Mouse (Mus musculus) ovary, postnatal 36 days (tissue): Measurements from ENCODE around the gene Pdzd8.

ENCODE experiments used
- DNase-seq: peaks from one replicate; pipeline ENCODE4 v3.0.0; 2022; ENCODE audit warnings: low spot score, mixed read lengths

Pdzd8 gene

DNA sequence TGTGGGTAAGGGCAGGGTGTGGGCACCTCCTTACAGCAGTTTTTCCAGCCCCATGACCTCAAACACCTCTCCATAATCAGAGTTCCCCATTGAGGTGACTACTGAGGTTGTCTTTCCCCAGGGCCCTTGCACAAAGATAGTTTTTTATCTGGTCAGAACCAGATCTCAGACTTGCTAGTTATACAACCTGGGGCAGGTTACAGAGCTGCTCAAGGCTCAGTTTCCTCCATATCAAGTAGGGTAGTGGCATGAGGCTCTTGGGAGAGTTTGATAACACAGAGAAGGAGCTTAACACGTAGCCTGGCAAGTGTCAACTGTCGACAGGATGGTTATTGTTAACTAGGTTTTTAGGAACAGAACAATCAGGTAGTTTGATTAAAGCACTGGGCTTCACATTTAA, 9.3 kb upstream of the Pdzd8 start:
- DNase-seq = no peak

DNA sequence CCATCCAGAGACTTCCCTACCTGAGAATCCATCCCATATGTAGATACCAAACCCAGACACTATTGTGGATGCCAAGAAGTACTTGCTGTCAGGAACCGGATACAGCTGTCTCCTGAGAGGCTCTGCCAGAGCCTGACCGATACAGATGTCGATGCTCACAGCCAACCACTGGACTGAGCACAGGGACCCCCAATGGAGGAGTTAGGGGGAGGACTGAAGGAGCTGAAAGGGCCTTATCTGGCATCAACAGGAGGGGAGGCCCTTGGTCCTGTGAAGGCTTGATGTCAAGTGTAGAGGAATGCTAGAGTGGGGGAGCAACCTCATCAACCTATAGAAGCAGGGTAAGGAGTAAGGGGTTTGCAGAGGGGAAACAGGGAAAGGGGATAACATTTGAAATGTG, 7.2 kb upstream of the Pdzd8 start:
- DNase-seq = no peak

DNA sequence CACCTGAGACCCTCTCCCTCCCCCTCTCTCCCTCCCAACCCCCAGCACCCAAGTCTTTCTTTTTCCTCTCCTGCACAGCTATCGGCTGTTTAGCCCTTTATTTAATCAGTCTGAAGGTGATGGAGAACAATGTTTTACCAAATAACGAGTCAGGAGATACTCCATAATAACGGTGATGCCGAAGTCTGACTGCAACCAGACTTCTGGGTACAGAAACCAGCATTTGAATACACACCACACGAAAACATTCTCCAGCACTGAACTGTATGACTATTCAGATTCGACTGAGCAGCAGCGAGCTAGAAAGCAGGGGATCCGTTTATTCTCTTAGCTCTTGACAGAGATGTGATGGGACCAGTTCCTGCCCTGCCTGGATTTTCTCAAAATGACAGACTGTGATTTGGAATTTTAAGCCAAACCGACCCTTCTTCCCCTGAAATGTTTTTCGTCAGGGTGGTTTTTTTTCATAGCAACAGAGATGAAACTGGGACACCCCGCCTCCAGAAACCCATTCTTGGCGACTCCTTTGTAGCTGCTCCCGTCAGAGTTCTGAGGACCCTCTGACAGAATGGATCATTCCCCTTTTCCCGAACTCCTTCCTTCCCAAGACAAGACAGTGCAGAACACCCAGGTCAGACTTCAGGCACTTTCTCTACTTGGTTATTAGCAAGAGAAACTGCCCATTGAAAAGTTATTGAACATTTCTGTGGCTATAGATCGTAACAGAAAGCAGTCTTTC, 5.7 kb upstream of the Pdzd8 start:
- DNase-seq = no peak

DNA sequence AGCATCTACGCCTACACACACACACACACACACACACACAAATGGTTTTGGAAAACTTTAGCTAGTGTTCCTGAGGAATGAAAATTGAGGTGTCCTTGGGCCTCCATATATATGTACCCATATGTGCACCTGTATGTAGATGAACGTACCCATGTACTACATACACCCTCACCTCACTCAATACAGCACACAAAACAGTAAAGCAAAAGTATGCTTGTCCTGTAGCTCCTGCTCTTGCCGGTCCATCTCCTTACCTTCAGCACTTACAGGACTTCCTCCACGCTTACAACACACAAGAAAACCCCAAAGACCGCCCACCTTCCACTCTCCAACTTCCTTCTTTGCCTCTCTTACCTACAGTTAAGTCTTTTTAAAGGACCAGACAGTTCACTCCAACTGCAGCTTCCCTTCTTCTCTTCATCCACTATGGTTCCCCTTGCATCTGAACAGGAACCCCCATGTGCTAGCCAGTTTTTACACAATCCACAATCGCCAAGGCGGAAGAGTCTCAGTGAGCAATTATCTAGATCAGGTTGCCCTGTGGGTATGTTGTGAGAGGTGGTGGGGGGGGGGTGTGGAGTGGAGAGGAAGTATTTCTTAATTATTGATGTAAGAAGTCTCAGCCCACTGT, 4.8 kb upstream of the Pdzd8 start:
- no peak for DNase-seq

DNA sequence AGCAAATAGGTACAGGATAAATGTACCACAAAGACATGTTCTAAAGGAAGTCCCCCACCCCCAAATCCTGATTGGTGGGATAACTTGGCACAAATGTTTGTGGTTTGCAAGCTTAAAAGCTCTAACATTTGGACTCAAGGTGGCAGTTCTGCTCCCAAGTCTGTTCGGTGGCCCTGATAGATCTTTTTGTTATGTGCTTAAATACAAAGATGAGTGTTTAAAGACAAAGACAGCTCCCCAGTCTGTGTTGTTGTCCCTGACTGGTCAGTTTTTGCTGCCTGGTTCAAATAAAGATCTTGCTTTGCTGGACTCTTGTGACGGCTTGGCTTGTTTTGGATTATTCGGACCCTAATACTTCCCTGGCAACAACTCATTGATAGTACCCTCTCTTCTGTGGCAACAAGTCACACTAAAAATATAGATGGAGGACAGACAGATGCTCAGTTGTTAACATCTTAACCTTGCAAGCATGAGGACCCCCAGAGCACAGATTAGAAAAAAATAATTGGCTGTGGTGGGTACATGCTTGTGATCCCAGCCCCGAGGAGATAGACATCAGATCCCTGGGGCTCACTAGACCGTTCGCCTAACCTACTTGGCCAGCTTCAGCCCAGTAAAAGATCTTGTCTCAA, 3.9 kb upstream of the Pdzd8 start:
- no peak for DNase-seq

DNA sequence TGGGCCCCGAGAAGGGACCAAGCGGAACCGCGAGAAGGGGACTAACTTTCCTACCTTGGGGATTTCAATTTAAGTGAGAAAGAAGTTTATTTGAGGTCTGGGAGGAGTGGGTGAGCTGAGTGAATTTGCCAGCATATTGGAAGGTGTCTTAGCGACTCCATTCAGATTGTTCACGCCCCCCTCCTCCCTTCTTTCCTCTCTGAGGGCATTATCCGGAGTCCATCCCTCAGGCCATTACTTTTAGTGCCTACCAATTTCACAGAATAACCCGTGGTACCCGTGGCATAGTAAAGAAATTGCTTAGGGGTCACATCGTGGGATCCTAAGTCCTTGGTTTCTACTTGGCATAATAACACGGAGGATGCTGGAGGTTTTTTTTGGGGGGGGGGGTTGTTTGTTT, 745 bp upstream of the Pdzd8 start:
- no peak for DNase-seq

DNA sequence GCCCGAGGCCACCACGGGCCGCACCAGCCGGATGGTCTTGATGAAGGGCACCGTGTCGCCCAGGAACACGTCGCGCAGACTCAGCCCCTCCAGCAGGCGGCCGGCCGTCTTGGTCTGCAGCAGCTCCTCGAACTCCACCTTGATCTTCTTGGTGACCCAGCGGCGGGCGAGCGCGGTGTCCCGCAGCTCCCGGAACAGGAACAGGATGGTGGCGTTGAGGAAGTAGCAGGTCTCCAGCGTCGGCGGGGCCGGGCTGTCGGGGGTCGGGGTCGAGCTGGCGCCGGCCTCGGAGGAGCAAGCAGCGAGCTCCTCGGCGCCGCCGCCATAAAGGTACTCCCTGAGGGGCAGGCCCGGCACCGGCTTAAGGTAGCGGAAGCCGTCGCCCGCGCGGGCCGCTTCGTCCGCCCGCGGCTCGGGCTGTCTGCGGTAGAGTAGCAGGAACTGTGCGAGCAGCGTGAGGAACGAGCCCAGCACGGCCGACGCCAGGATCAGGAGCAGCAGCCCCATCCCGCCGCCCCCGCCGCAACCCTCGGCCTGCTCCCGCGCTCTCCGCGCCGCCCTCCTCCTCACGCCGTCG, 411 bp downstream of the Pdzd8 start:
- DNase-seq = peak; percentile 60

DNA sequence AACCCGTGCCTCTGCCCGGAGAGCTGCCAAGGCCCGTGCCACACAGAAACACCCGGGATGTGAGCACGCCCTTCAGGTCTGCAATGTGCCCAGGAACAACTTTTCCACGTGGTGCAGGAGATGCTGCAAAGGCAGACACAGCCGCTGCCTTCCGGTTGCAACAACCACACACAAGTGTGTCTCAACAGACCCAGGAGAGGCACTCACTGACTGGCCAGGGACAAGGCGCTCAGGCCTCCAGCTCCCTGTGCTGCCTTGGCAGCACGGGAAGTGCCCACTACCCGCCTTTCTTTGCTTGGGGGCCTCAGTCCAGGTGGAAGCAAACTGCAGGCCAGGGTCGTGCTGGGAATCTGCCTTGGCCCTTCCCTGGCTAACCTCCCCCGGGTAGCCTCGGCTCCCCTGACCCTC, 1.3 kb downstream of the Pdzd8 start:
- peak; percentile 22 for DNase-seq

DNA sequence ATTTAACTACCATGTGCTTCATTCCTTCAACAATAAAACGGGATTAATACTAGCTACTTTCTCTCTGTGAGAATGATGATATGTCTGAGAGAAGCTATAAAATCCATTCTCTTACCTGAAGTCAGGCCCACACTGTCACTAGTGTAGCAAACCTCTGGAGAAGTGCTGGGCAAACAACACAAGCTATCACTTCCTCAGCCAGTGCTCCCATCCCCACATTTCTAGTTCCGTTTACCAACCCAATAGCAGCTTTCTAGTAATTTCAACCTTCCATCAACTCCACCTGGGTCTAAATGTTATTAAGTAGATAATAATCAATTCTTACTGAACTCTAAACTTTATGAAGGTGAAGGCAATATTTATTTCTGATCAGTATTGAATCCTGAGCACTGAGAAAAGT, 2.6 kb downstream of the Pdzd8 start:
- no peak for DNase-seq

DNA sequence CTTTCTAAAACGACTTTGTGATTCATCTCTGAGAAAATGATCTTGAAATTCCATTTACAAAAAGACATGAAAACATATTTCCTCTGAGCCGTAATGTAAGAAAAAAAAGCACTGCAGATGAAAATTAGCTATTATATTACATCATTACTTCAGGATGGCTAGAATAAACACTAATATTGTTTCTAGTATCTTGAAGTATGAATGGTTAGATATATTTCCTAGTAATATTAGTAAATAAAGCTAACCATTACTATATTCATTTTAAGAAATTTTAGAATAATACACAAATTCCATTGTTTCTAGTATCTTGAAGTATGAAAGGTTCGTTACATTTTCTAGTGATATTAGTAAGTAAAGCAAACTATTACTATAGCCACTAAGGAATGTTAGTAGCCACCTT, 5.7 kb downstream of the Pdzd8 start:
- no peak for DNase-seq

DNA sequence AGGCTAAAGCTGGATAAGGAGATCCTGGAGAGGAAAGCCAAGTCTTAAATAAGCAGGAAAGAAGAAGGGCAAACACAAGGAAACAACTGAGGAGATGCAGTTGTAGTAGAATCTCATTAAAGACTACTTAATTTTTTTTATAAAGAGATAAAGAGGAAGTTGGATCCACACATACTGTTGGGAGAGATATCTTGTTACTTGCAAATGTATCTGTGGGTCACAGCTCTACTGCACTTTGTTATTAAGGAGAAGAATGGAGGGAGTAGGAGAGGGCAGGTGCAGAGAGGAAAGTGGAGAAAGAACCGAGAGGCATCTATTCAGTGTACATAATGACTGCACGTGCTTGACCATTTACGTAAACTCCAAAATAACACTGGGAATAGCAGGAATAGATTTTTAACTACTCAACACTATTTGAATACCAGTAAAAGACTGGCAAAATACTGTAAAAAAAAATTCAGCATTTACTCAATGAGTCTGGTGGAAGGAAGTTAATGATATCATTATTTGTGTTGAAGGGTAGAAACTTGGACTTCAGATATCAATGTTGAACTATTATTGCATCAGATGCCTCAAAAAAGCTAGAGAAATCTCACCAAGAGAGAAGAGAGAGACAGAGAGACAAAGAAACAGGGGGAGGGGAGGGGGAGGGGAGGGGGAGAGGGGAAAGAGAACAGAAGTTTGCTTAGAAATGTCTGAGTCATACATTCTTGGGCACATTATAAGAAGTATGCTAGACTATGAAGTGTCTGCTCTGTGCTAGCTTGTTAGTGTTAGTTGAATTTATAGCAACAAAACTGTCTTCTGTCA, 7.5 kb downstream of the Pdzd8 start:
- DNase-seq = no peak

DNA sequence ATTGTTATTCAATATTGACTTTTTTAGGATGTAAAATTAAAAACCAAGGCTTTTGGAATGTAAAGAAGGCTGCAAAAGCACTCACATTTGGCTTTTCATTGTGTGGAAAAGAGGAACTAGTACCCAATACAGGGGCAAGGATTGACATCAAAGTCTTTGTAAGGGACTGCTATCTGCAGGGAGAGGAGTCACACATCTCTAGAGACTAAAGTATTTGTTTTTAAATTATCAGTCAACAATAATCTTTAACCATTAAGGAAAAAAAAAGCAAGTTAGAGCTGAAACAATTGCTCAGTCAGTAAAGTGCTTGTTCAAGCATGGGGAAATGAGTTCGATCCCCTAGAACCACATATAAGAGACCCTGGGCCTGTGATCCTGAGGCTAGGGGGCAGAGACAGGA, 8.9 kb downstream of the Pdzd8 start:
- DNase-seq = no peak

DNA sequence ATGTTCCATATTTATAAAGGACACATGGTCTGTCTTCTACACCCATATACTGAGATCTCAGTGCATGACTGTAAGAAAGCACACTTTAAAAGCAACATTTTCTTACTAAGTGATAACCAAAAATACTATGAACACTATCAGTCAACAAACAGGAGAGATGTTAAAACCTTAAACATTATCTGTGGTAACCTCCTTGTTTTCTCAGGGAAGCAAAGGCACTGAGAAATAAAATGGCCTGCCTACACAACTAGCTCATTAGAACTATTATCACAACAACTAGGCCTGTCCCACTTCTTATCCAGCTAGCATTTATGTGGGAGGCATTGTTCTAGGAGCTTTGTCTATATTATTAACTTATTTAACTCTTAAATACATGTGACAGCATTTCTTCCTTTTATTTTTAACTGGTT, 14.8 kb downstream of the Pdzd8 start:
- DNase-seq = no peak

DNA sequence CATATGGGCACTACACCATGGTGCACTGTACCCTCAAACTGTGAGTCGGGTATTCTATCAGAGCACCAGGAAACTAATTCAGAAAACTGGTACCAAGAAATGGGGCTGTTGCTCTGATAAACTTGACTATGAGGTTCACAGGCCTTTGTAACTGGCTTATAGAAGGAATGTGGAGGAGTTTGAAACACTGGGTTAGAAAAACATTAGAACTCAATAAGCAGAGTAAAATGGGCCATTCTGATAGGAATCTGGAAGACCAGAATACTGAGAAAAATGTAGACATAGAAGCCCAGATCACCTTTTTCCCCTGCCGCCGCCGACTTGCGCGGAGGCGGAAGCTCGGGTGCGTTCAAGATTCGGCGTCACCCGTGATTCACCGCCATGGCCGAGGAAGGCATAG, 23.6 kb downstream of the Pdzd8 start, which contains the start of gene Rps12-ps3:
Gene Rps12-ps3 (plus strand): TSS at position 301 of the 400 bp plus-strand sequence.
- no peak for DNase-seq

DNA sequence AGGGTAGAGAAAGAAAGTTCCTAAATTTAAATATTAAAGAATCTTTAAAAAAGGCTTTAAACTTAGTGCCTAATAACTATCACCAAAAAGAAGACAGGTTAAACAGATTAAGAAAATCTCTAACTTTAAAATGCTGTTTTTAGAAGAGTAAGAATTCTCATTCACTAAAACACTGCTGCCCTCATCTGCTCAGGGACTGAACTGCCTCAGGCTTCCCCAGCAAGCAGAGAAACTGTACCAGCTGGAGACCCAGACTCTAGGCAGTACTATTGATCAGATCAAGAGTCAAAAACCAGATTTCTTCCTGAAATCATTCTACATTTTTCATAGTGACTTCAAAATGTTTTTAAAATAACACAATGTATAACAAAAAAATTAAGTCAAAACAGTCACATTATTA, 29.0 kb downstream of the Pdzd8 start:
- DNase-seq = no peak

DNA sequence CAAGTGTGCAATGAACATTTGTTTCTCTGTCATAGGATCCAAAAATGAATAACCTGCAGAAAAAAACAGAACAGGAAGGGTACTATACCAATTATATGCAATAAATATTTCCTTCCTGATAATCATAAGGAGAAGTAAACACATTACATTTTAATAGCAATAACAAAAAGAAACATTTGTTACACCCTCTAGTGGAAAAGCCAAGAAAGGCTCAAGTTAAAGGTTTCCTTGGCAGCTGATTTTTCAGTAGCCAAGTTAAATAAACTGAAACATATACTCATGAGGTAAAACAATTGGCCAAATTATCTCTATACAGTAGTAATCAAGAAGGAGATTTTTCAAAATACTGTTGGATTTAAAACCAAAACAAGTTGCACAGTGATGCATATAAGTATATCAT, 30.3 kb downstream of the Pdzd8 start:
- DNase-seq = no peak

DNA sequence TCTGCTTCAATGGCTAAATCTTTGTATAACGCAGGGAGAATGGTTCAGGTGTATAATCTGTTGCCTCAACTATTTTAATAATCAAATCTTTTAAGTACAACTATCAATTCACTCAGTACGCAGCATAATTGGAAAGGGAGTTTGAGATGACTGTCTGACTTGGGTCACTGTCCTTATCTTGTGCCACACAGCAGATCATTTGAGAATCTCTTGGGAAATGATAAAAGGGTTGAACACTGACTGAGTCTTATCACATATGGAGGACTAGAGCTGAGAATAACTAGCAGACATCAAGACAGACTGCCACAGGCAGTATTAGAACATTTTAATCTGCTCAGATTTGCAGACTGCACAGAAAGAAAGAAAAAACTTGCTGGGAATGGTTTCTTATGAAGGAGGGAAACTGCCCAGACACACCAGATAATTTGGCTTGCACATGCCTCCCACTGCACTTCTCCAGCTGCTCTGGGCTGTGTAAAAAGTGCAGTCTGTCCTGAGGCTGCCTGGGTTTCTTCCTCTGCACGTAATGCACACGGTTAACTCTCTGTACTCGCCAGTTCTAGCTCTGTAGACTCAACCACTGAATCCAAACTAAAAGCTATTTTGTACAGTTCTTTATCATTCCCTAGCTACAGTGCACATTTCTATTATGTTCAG, 53.3 kb downstream of the Pdzd8 start:
- DNase-seq = no peak

DNA sequence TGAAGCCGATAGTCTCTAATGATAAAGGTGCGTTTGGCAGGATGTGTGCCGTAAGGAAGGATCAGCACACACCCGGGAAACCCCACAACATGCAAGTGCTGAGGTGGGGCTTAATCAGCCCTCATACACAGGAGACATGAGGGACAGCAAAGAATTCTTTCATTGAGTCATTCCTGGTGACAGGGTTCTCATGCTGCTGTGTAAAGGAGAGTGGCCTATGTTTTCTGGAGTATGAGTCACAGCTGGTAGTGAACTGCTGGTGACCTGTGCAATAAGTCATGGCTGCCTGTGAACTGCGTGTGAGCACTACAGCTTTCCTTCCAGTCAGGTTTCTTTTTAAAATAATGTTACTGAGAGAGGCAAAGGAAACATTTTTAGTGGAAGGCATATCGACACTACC, 55.8 kb downstream of the Pdzd8 start:
- no peak for DNase-seq

DNA sequence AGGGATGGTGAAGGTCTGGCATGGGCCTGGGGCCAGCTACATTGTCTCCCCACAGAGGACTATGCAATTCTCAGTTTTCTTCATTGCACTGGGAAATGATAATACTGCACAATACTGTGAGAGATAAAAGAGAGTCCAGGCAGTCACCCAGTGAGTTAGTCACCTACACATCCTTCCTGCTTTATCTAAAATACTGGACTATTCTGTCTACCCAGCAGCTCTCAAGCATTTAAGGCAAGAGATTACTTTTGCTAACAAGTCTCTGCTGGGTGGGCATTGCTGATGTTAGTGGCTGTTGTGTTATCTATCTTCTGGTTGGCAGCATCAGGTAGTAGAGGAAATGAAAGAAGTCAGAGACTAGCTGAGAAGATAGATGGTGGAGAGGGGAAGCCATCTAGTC, 56.5 kb downstream of the Pdzd8 start:
- no peak for DNase-seq

DNA sequence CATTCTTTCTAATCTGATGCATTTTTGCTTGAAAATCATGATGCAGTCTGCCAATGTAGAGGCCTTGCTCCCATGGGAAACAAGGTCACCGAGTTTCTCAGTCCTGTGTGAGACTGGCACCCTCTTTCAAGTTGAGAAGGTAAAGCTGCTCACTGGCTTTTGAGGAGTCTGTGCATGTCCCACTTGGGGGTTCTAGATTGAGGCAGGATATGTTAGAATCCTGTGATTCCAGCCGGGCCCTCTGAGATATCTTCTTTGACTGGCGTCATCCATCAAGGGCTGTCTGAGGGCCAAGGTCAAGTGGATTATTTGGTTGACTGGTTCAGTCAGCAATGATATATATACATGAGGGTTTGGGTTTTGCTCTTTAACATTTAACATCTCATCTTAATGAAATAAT, 63.6 kb downstream of the Pdzd8 start:
- DNase-seq = no peak

DNA sequence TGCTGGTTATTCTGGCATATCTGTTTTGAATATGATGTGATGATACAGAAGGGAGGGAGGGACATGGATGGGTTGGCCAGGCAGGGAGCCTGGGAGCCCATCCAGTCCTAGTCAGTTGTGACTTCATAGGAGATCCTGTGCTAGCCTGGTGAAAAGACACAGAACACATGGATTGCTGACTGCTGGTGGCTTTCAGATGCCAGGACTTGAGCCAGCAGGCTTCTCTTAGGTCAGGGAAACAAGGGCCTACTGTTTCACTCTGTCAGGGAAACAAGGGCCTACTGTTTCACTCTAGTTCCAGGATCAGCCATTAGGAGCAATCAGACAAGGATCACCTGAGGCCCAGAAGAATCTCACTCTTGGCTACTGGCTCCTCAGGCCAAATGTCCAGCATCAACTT, 64.7 kb downstream of the Pdzd8 start:
- no peak for DNase-seq

DNA sequence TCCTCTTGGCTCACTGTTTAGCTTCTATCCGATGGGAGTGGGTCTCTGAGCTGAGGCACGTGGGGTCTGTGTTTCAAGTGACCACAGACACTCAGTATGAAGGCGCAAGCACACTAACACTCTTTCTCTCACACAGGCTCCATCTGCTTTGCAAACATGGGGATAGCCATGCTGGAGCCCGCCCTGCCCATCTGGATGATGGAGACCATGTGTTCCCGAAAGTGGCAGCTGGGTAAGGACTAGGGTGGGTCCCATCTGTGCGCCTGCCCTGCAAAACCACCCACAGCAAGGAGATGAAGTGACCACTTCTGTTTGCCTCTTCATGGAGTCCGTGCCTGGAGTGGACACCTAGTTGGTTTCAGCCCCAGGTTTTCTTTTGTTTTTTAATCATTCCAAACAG, 69.2 kb downstream of the Pdzd8 start:
- DNase-seq = no peak
